Mouse (Mus musculus) C2C12 (cell line): ENCODE data around the gene Snx12.

Source experiments
- CEBPB ChIP-seq: IDR thresholded peaks from one replicate; pipeline ENCODE4 v1.6.1; 2011; ENCODE audit warnings: low read depth, mild to moderate bottlenecking, control low read depth, moderate library complexity
- CTCF ChIP-seq: IDR thresholded peaks from one replicate; pipeline ENCODE4 v1.5.1; 2011; ENCODE audit not compliant: control insufficient read depth, insufficient read depth, insufficient read length
- FOSL1 ChIP-seq: IDR thresholded peaks from one replicate; pipeline ENCODE4 v1.8.0; 2011; ENCODE audit warnings: mild to moderate bottlenecking, low read length; ENCODE audit not compliant: poor library complexity, insufficient read depth, severe bottlenecking
- MAX ChIP-seq: IDR thresholded peaks from one replicate; pipeline ENCODE4 v1.6.1; 2011; ENCODE audit warnings: mild to moderate bottlenecking, control low read depth
- MYOD1 ChIP-seq: IDR thresholded peaks from one replicate; pipeline ENCODE4 v1.6.1; 2011; ENCODE audit warnings: low read depth; ENCODE audit not compliant: control insufficient read depth, insufficient read length
- MYOG ChIP-seq: IDR thresholded peaks from one replicate; pipeline ENCODE4 v1.6.1; 2011; ENCODE audit not compliant: control insufficient read depth, insufficient read length; ENCODE audit errors: extremely low read depth
- USF1 ChIP-seq: IDR thresholded peaks from one replicate; pipeline ENCODE4 v1.6.1; 2011; ENCODE audit warnings: low read depth, mild to moderate bottlenecking, control low read depth, moderate library complexity

- TF ChIP-seq CTCF, result no peak
- no peak for TF ChIP-seq CEBPB
- no peak for TF ChIP-seq FOSL1
- TF ChIP-seq MYOD1, result no peak
- TF ChIP-seq USF1, result no peak
- TF ChIP-seq MAX, result no peak
- no peak for TF ChIP-seq MYOG
These were observed 33.1 kb downstream of the Snx12 start for GRCm38 (mm10) chrX:101189285-101189684.
